Mouse (Mus musculus): Measurements from ENCODE around the gene Capn10.

Capn10 gene

DNA sequence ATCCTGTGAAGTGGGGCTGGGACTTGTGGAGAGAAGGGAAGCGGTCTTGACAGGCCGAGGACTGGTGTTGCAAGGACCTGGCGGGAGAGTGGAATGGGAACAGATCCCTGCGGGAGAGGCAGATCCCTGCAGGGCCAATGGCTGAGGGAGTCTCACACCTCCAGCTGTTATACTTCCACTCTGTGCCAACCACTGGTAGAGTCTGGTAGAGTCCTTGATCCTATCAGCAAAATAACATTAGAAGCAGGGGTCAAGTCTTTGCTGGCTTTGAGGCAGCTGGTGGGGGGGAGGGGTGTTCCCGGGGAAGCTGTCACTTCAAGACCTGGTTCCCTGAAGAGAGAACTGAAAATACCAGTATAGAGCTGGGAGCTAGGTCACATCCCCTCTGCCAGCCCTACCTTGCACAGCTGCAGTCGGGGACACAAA, 42.0 kb downstream of the Capn10 start:
- DNase-seq (ENCODE audit: low spot score), result peak; percentile 41

DNA sequence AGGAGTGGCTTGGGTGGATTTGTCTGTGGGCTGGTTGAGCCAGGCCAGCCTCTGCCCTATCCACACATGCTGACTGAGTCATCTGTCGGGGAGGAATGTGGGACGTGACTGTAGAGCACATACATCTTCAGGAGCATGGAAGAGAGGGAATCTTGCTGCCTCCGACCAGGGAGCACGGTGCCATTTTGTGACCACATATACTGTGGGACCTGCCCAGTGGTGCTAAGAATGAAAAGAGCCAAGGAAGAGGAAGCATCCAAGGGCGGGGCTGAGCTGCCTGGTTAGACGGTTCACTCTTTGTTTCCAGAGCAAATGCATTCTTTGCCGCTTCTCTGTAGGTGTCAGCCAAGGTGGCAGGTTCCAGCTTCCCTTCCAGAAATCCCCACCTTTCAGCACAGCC, 44.5 kb downstream of the Capn10 start:
- DNase-seq (ENCODE audit: low spot score), result no peak

DNA sequence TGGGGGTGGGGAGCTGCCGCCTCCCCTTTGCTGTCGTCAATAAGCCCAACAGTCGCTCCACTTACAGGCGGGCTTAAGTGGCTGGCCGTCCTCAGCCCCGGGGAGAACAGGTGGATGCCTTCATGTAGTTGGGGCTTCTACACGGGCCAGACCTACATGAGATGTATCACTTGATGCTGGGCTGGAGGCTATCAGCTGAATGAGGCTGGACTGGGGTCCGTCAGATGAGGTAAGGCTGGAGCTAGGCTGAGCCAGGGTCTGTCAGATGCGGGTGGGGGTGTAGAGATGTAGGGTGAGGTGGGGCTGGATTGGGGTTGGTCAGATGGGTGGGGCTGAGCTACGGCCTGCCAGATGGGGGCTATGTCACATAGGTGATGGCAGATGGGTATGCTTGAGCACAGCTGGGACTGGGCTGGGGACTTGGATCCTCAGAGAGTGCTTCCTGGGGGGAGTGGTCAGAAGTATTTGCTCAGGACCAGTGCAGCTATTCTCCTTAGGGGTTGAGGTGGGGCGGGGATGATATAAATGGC, 45.0 kb downstream of the Capn10 start:
- no peak for DNase-seq (ENCODE audit: low spot score)

DNA sequence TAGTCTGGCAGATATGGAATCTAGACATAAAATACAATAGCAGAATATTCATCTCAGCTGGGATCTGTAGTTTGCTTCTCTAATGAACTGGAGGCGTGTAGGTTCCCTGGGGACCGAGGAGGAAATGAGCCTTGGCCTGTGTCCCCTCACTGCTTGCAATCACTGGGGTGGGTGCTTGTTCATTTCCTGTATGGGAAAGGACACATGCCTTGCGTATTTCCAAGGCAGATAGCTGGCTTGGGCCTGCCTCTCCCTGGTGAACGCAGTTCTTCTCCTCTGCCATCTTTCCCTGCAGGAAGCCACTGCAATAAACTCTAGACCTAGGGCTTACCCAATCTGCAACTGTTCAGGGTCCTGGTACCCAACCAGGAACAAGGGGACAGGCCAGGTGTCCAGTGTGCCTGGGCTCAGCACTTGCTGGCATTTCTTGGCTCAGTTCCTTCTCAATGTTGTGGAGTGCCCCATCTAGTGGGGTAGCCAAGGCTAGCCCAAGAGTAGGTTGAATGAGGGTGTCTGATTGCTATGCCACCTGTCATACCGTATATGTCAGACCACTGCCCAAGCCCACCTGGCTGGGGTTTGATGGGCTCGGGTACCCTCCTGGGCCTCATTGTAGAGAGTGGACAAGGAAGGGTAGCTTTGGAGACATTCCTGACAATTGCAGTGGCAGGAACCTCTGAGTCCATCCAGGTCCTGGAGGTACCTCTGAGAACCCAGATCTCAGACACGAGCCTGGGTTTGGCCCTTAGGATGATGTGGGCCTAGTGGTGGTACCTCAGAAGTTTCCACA, 47.1 kb downstream of the Capn10 start:
- DNase-seq (ENCODE audit: low spot score), result peak; percentile 65

DNA sequence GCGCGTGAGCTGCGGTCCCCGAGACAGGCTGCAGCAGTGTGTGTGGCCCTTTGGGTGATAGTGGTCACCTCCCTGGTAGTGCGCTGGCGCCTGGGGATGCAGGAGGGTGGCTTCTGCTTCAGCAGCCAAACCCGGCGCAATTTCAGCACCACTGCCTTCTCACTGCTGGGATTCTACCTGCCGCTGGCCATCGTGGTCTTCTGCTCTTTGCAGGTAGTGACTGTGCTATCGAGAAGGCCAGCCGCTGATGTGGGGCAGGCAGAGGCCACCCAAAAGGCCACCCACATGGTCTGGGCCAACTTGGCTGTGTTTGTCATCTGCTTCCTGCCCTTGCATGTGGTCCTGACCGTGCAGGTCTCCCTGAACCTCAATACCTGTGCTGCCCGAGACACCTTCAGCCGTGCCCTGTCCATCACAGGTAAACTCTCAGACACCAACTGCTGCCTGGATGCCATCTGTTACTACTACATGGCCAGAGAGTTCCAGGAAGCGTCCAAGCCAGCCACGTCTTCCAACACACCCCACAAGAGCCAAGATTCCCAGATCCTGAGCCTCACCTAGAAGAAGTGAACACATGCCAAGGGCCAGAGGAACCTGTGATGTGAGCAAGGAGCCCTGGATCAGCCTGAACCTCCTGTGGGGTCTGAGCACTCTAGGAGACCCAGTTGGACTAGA, 48.9 kb downstream of the Capn10 start:
- DNase-seq (ENCODE audit: low spot score), result no peak

DNA sequence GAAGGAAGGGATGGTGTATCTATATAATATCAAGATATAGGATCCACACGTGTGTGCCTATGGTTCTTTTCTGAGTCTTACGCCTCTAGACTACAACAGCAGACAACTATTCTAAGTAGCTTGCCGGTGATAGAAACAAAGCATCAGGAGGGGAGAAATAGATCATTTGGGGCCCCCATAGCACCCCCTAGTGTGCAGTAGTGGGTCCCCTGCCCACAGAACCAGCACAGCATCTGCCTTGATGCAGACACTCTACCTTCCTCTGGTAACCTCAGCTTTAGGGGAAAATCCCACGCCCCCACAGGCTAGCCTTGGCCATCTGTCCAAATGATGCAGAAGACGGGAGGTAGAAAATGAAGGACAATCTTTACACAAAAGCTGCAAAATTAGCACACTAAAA, 50.8 kb downstream of the Capn10 start:
- DNase-seq (ENCODE audit: low spot score), result no peak

DNA sequence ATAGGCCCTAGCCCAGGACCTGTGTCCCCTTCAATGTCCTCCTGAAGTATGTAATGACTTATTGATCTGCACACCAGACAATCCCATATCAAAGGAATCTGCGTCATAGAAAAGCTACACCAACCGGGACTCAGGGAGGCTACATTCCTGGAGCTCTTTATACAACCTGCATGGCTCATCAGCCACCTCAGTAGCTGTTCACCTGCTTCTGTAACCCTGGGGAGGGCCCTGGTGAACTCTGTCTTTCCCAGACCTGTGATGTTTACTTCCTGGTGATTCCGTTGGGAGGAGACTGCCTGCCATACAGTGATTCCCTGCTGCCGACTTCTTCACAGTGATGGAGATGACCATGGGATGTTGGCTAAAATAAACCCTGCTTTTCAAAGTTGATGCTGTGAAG, 54.7 kb downstream of the Capn10 start:
- no peak for DNase-seq (ENCODE audit: low spot score)

DNA sequence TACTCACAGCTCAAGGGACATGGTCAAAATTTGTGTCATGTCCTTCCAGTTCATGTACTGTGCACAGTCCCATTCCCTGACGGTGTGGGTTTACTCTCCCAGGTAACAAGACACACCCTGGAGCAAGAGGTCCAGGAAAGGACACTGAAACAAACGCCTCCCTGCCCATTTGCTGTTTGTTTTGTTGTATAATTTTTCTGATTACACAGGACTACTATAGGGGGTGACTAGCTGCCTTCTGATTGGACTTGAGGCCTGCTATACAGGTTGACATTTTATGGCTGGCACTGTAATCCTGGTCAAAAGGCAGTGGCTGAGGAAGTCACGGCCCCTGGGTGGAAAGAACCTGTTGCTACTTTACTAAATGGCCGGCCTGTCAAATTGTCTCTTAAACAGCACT, 55.7 kb downstream of the Capn10 start:
- DNase-seq (ENCODE audit: low spot score), result no peak

DNA sequence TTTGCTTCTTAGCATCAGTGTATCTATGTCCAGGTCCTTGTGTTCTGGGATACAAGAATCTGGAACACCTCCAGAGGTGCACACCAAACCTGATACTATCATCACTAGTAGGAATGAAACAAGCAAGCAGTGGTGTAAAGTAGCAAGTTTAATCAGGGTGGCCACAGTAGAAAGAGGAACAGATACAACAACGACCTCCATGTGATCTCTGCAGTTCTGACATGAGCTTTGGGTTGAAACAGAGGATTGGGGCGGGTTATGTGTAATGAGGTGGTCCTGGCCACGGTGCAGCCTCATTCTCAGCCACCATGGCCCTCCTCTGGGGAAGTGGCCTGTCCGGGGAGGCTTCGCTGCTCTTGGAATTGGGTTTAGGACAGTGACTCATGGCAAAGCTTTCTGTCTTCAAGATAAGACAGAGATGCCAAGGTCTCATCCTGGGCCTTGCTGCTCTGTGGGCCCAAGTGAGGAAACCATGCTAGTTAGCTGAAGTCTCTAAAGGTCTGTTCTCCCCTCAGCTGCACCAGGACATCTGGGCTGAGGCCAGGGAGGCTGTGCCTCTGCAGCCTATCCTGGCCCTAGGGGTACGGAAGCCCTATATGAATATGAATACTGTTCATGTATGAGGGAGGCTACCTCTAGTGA, 58.2 kb downstream of the Capn10 start:
- no peak for DNase-seq (ENCODE audit: low spot score)

DNA sequence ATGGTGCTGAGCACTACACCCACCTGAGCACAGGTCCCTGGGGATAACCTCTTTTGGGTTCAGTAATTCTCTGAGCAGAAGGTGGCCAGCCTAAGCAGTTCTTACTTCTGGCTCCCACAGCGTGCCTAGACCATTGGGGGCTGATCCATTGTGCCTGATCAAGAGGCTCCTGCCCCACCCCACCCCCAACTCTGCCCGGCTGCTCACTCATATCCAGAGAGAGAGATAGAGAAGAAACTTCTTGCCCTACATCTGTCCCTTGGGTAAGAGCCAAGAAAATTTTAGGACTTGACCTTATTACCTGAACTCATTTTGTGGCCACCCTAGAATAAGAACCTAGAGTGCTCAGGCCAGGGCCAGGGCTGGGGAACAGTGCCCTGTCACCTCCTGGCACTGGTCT, 58.7 kb downstream of the Capn10 start:
- no peak for DNase-seq (ENCODE audit: low spot score)

Measured in lung, postnatal 25 days (tissue).